Mouse (Mus musculus): ENCODE results near the gene Gstm5. TPM values are rescaled to one million over a fixed set of nuclear protein-coding genes. Genes with fewer than 3 reads are reported as not detected.
"Not testable (repeated sequence)": the region's sequence is repeated elsewhere in the genome, so short reads cannot be mapped to it uniquely, and the experiment has no call there.

Gene Gstm5
- polyA plus RNA-seq, 3 experiments from 2014 or later, result 1.4 TPM; not detected in 2

GRCm38 (mm10) chr3:107873335-107874251, 22.0 kb upstream of the Gstm5 start:
- ATAC-seq, result no peak

GRCm38 (mm10) chr3:107875231-107875630, 20.4 kb upstream of the Gstm5 start:
- no peak for ATAC-seq

- no peak for ATAC-seq
Measured at GRCm38 (mm10) chr3:107877005-107877404, 18.6 kb upstream of the Gstm5 start, which contains the start of gene Eps8l3. TSS of gene Eps8l3 (plus strand) at chr3:107877229.

- ATAC-seq, result no peak
Measured at GRCm38 (mm10) chr3:107877747-107878736, 17.6 kb upstream of the Gstm5 start.

- ATAC-seq, result no peak
Measured at GRCm38 (mm10) chr3:107887674-107888495, 7.7 kb upstream of the Gstm5 start.

- not testable (repeated sequence) for ATAC-seq
Measured at GRCm38 (mm10) chr3:107889236-107889635, 6.4 kb upstream of the Gstm5 start.

- no peak for ATAC-seq
Measured at GRCm38 (mm10) chr3:107895194-107895719, 364 bp upstream of the Gstm5 start.

GRCm38 (mm10) chr3:107898691-107899090, 3.1 kb downstream of the Gstm5 start:
- no peak for ATAC-seq

GRCm38 (mm10) chr3:107900955-107901673, 5.5 kb downstream of the Gstm5 start:
- no peak for ATAC-seq

GRCm38 (mm10) chr3:107905942-107906341, 10.3 kb downstream of the Gstm5 start:
- ATAC-seq, result no peak

- no peak for ATAC-seq
Measured at GRCm38 (mm10) chr3:107916674-107917073, 21.1 kb downstream of the Gstm5 start.

GRCm38 (mm10) chr3:107917097-107917496, 21.5 kb downstream of the Gstm5 start:
- no peak for ATAC-seq

- ATAC-seq, result no peak
Measured at GRCm38 (mm10) chr3:107917783-107918408, 22.3 kb downstream of the Gstm5 start.

- ATAC-seq, result no peak
Measured at GRCm38 (mm10) chr3:107920348-107920747, 24.7 kb downstream of the Gstm5 start.

- no peak for ATAC-seq
Measured at GRCm38 (mm10) chr3:107925335-107925734, 29.7 kb downstream of the Gstm5 start.

- ATAC-seq, result no peak
Measured at GRCm38 (mm10) chr3:107927841-107928240, 32.2 kb downstream of the Gstm5 start.

GRCm38 (mm10) chr3:107928691-107929090, 33.1 kb downstream of the Gstm5 start:
- ATAC-seq, result no peak

GRCm38 (mm10) chr3:107929243-107929642, 33.6 kb downstream of the Gstm5 start:
- no peak for ATAC-seq

GRCm38 (mm10) chr3:107929731-107930130, 34.1 kb downstream of the Gstm5 start:
- no peak for ATAC-seq

GRCm38 (mm10) chr3:107931134-107931533, 35.5 kb downstream of the Gstm5 start:
- ATAC-seq, result no peak

- peak; percentile 72 for ATAC-seq
Measured at GRCm38 (mm10) chr3:107931670-107932069, 36.0 kb downstream of the Gstm5 start, which contains the start of gene Gstm7. TSS of gene Gstm7 (minus strand) at chr3:107931817.
